In the genomic region with DNA sequence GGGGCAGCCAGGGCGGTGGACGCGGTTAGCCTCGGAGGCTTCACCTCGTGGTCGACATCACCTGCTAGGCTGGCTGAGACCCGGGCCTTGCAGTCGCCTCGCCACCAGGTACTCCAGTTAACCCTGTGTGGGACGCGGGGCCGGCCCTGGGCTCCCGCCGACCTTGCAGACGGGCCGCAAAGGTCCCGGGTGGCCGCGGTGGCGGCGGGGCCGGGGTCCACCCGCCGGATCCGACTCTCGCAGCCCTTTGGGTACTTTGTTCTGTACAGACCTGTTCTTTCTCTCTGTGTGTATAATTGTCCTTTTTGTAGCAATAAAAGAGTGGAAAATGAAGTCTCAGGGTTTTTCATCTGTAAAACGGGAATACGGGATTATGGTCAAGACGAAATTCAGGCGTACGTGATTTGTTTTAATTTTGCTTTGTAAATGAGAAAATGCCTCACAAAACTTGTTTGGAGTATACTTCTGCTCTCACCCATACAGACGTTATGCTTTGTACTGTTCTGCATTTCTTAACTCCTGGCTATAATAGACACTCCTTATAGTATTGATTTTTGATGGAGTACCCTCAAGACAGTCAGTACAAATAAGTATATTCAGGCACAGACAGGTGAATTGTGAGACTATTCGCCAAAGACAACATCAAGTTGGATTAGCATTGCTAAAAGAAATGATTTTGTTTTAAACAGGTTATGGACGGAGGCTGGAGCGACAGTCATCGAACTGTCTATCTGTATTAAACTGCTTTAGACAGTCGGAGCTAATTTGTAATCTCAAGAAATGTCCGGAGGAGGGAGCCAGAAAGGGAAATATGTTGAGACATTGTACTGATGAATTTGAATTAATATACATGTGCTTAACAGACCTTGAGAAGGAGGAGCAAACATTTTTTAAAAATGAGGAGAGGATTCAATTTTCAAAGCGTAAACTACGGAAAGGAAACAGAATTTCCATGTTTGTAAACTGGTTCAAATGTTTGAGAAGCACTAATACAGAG, we compare ENCODE assay signal across 1 mouse cellular context.
TF ChIP-seq lines count a peak whose summit lies in the region.

No protein-coding gene starts in this region.

TF ChIP-seq in MEL, 35 proteins besides CTCF, POLR2A, EP300 and RAD21 (continued from another document):
- TF ChIP-seq MAFK (IDR thresholded peaks at IDR 0.05; ENCODE audit: borderline replicate concordance, low read depth, low read length), result no peak
- TF ChIP-seq MAX (IDR thresholded peaks at IDR 0.05; ENCODE audit: low read length), result peak; percentile 75
- TF ChIP-seq MYB (IDR thresholded peaks at IDR 0.05; ENCODE audit: low read depth, low read length), result no peak
- no peak; the same call in 1 of the 2 replicates for TF ChIP-seq HCFC1 (IDR thresholded peaks at IDR 0.05; ENCODE audit: low read depth, low read length)
- TF ChIP-seq TAL1 (IDR thresholded peaks at IDR 0.05; ENCODE audit: low read length), result no peak
- TF ChIP-seq CHD1 (IDR thresholded peaks at IDR 0.05; ENCODE audit: low read depth, low read length), result peak; percentile 77; the same call in 1 of the 2 replicates
- TF ChIP-seq GATA1 (IDR thresholded peaks at IDR 0.05; ENCODE audit: low read depth, low read length), result no peak
- TF ChIP-seq ETS1 (IDR thresholded peaks at IDR 0.05; ENCODE audit: low read depth, low read length), result peak; percentile 39; the same call in 1 of the 2 replicates
- TF ChIP-seq MXI1 (IDR thresholded peaks at IDR 0.05; ENCODE audit: low read depth, low read length), result peak; percentile 59
- no peak for TF ChIP-seq RCOR1 (IDR thresholded peaks at IDR 0.05; ENCODE audit: low read depth, low read length)
- TF ChIP-seq SMC3 (IDR thresholded peaks at IDR 0.05; ENCODE audit: low read depth, low read length), result 0 out of 2 replicates have a peak, but pooled peaks have one; percentile 22
- 0 out of 2 replicates have a peak, but pooled peaks have one; percentile 20 for TF ChIP-seq TBP (IDR thresholded peaks at IDR 0.05; ENCODE audit: low read depth, low read length)
- TF ChIP-seq ZNF384 (IDR thresholded peaks at IDR 0.05; ENCODE audit: low read depth, low read length), result no peak
- TF ChIP-seq KAT2A (conservative IDR thresholded peaks at IDR 0.05; ENCODE audit: low read depth, low read length), result no peak
- no peak for TF ChIP-seq ZC3H11A (IDR thresholded peaks at IDR 0.05; ENCODE audit: low read depth, low read length)
- TF ChIP-seq ZMIZ1 (IDR thresholded peaks at IDR 0.05; ENCODE audit: low read depth, low read length), result peak; percentile 87
- peak; percentile 92; the same call in 1 of the 2 replicates for TF ChIP-seq MYC (IDR thresholded peaks at IDR 0.05; ENCODE audit: low read depth, low read length)
- TF ChIP-seq USF2 (IDR thresholded peaks at IDR 0.05; ENCODE audit: borderline replicate concordance in 1 of 2, insufficient read depth in 1 of 2, low read depth in 1 of 2, low read length in 2 of 2), result no peak
- no peak for TF ChIP-seq CHD2 (IDR thresholded peaks at IDR 0.05; ENCODE audit: low read length)
- peak; percentile 72 for TF ChIP-seq SIN3A (IDR thresholded peaks at IDR 0.05; ENCODE audit: low read length)
- TF ChIP-seq NRF1 (IDR thresholded peaks at IDR 0.05; ENCODE audit: insufficient read depth, low read depth, low read length, poor library complexity, severe bottlenecking), result no peak
- TF ChIP-seq ELF1 (IDR thresholded peaks at IDR 0.05; ENCODE audit: low read depth, low read length), result no peak
- TF ChIP-seq TCF12 (IDR thresholded peaks at IDR 0.05; ENCODE audit: low read depth, low read length), result no peak
- no peak; the same call in 1 of the 2 replicates for TF ChIP-seq POLR2AphosphoS2 (IDR thresholded peaks at IDR 0.05; ENCODE audit: low read length)
- no peak for TF ChIP-seq MEF2A (IDR thresholded peaks at IDR 0.05; ENCODE audit: extremely low read depth, insufficient replicate concordance, low read depth, low read length, poor library complexity, severe bottlenecking)
- TF ChIP-seq BHLHE40 (IDR thresholded peaks at IDR 0.05; ENCODE audit: borderline replicate concordance, low read depth, low read length), result no peak
- TF ChIP-seq NELFE (IDR thresholded peaks at IDR 0.05; ENCODE audit: low read depth, low read length), result no peak
- TF ChIP-seq JUND (IDR thresholded peaks at IDR 0.05; ENCODE audit: low read depth, low read length), result no peak
- TF ChIP-seq GABPA (IDR thresholded peaks at IDR 0.05; ENCODE audit: low read depth, low read length), result no peak
- no peak for TF ChIP-seq ZKSCAN1 (IDR thresholded peaks at IDR 0.05; ENCODE audit: low read depth, low read length)
- TF ChIP-seq UBTF (IDR thresholded peaks at IDR 0.05; ENCODE audit: borderline replicate concordance, insufficient read depth, low read depth, low read length), result no peak
